Mouse (Mus musculus): Measurements from ENCODE around the gene Gm21858. TPM values are rescaled to one million over a fixed set of nuclear protein-coding genes. Genes with fewer than 3 reads are reported as not detected.
"Not testable (repeated sequence)": the region's sequence is repeated elsewhere in the genome, so short reads cannot be mapped to it uniquely, and the experiment has no call there.

The Gm21858 gene
- not detected in 2 replicates for polyA plus RNA-seq (2014; fragmentation: Nextera tagmentation; extraction: Ambion mirVana)

DNA sequence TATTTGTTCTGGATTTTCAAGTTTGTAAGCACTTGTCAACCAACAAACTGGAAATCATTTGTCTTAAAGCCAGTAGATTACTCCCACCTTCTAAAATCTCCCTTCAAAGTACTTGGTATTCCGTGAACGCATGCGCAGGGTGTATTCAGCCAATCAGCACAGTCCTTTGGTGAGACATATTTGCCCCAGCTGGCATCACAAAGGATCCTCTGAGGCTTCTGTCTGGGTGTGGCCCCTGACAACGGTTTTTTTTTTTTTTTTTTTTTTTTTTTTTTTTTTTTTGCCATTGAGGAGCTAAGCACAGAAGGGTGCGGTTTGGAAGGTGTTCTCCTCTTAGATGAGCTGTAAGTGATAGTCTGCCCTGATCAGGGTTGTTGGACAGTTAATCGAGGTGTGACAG, at the start of gene Gm21858:
Gene Gm21858, plus strand, starts transcription at position 301 of the 400 bp plus-strand sequence.
- DNase-seq (ENCODE audit: low spot score); H3K9me3 ChIP-seq (ENCODE audit: control insufficient read depth, low read length); H3K9ac ChIP-seq (ENCODE audit: low read depth, low read length); H3K36me3 ChIP-seq (ENCODE audit: control insufficient read depth, insufficient read depth, low read length); H3K4me2 ChIP-seq (replicated peaks; ENCODE audit: low read depth, low read length); H3K4me3 ChIP-seq (ENCODE audit: low read depth, low read length); ATAC-seq (ENCODE audit: low FRiP score); H3K4me1 ChIP-seq (replicated peaks; ENCODE audit: control insufficient read depth, insufficient read depth, low read length); H3K27me3 ChIP-seq (ENCODE audit: control insufficient read depth, insufficient read depth, low read length); H3K27ac ChIP-seq (ENCODE audit: low read depth, low read length): not testable (repeated sequence)
- WGBS = no CpG with 5 or more reads among the region's 6 CpGs

Measured in hindbrain, embryonic 11.5 days (tissue).